Mouse (Mus musculus): ENCODE measurements around the gene Egfl7. TPM values are rescaled to one million over a fixed set of nuclear protein-coding genes. Genes with fewer than 3 reads are reported as not detected.
A peak's percentile ranks its signal among the peaks of the same experiment; 100 is the strongest.

Gene Egfl7
- polyA plus RNA-seq, 1 experiment from 2014 or later = 75.7 TPM

- H3K9me3 ChIP-seq (ENCODE audit: control insufficient read depth, low read length) = no peaks in the 10 kb centered on the region
- H3K4me1 ChIP-seq (ENCODE audit: control insufficient read depth, insufficient read depth, low read length) = peaks cover 11% of the 10 kb centered on the region
- H3K27ac ChIP-seq (ENCODE audit: low read depth, low read length) = no peak overlapping the region
- DNase-seq (ENCODE audit: low spot score) = no peak
- H3K27me3 ChIP-seq (ENCODE audit: control insufficient read depth, insufficient read depth, low read length) = no peaks in the 10 kb centered on the region
- H3K4me2 ChIP-seq (ENCODE audit: low read depth) = peak overlapping the region; percentile 52
- 77% methylated on average over 5 of the region's 5 CpGs for WGBS
- H3K9ac ChIP-seq (ENCODE audit: low read length) = peak overlapping the region; percentile 5; the same call in 1 of the 2 replicates
- peaks cover 9% of the 10 kb centered on the region for H3K36me3 ChIP-seq (ENCODE audit: control insufficient read depth, insufficient read depth, low read length)
- H3K4me3 ChIP-seq (ENCODE audit: low read depth, low read length) = peak overlapping the region; percentile 97
- ATAC-seq (ENCODE audit: insufficient read depth, low FRiP score, low TSS enrichment) = no peak
These were observed 58.8 kb downstream of the Egfl7 start for GRCm38 (mm10) chr2:26638572-26638971.

- Histone ChIP-seq H3K27me3 (ENCODE audit: control insufficient read depth, insufficient read depth, low read length) (no peaks in the 10 kb centered on the region), H3K4me1 (ENCODE audit: control insufficient read depth, insufficient read depth, low read length) (peaks cover 11% of the 10 kb centered on the region), H3K36me3 (ENCODE audit: control insufficient read depth, insufficient read depth, low read length) (peaks cover 9% of the 10 kb centered on the region), H3K4me3 (ENCODE audit: low read depth, low read length) (peak overlapping the region; percentile 97), H3K9ac (ENCODE audit: low read length) (peak overlapping the region; percentile 98), H3K9me3 (ENCODE audit: control insufficient read depth, low read length) (no peaks in the 10 kb centered on the region), H3K27ac (ENCODE audit: low read depth, low read length) (no peak overlapping the region), H3K4me2 (ENCODE audit: low read depth) (peak overlapping the region; percentile 52)
- WGBS = 15% methylated on average over 8 of the region's 8 CpGs
- peak; percentile 47 for DNase-seq (ENCODE audit: low spot score)
- ATAC-seq (ENCODE audit: insufficient read depth, low FRiP score, low TSS enrichment) = no peak
These were observed 59.3 kb downstream of the Egfl7 start for GRCm38 (mm10) chr2:26639083-26639482.

GRCm38 (mm10) chr2:26639838-26640830 is 60.3 kb downstream of the Egfl7 start:
- ATAC-seq (ENCODE audit: insufficient read depth, low FRiP score, low TSS enrichment) = peak; percentile 84
- peak overlapping the region; percentile 98 for H3K9ac ChIP-seq (ENCODE audit: low read length)
- peak overlapping the region; percentile 97 for H3K4me3 ChIP-seq (ENCODE audit: low read depth, low read length)

GRCm38 (mm10) chr2:26641006-26641647 is 61.3 kb downstream of the Egfl7 start:
- H3K27me3 ChIP-seq (ENCODE audit: control insufficient read depth, insufficient read depth, low read length) = no peaks in the 10 kb centered on the region
- ATAC-seq (ENCODE audit: insufficient read depth, low FRiP score, low TSS enrichment) (no peak), DNase-seq (ENCODE audit: low spot score) (no peak)
- H3K4me2 ChIP-seq (ENCODE audit: low read depth) = no peak overlapping the region
- H3K4me3 ChIP-seq (ENCODE audit: low read depth, low read length) = peak overlapping the region; percentile 2; the same call in 1 of the 2 replicates
- H3K4me1 ChIP-seq (ENCODE audit: control insufficient read depth, insufficient read depth, low read length) = peaks cover 11% of the 10 kb centered on the region
- peaks cover 7% of the 10 kb centered on the region for H3K36me3 ChIP-seq (ENCODE audit: control insufficient read depth, insufficient read depth, low read length)
- 87% methylated on average over 7 of the region's 7 CpGs for WGBS
- H3K9ac ChIP-seq (ENCODE audit: low read length) = no peak overlapping the region
- H3K9me3 ChIP-seq (ENCODE audit: control insufficient read depth, low read length) = no peaks in the 10 kb centered on the region
- H3K27ac ChIP-seq (ENCODE audit: low read depth, low read length) = no peak overlapping the region

More at GRCm38 (mm10) chr2:26639838-26640830, 60.3 kb downstream of the Egfl7 start:
- WGBS = 4% methylated on average over 49 of the region's 49 CpGs
- Histone ChIP-seq H3K27me3 (ENCODE audit: control insufficient read depth, insufficient read depth, low read length) (no peaks in the 10 kb centered on the region), H3K4me1 (ENCODE audit: control insufficient read depth, insufficient read depth, low read length) (peaks cover 11% of the 10 kb centered on the region), H3K27ac (ENCODE audit: low read depth, low read length) (peak overlapping the region; percentile 67), H3K36me3 (ENCODE audit: control insufficient read depth, insufficient read depth, low read length) (peaks cover 9% of the 10 kb centered on the region), H3K4me2 (ENCODE audit: low read depth) (peak overlapping the region; percentile 52), H3K9me3 (ENCODE audit: control insufficient read depth, low read length) (no peaks in the 10 kb centered on the region)
- DNase-seq (ENCODE audit: low spot score) = peak; percentile 96

MicroRNAs encoded within 50 kb of the gene (microRNA counts, 519-probe panel; counts per million panel counts)
- microRNA mmu-miR-126-3p (6,305 counts per million, percentile 97 among the panel's probes with 10 or more counts), microRNA mmu-miR-126-5p (4,392 counts per million, percentile 80 among the panel's probes with 10 or more counts)

Small RNA genes within 50 kb of the gene (microRNA-seq; reads per million reads assigned to microRNA genes)
- gene Mir126a = not detected
- not detected for gene Mir126b

Other genes starting within 250 kb of the Egfl7 start
- gene Dnlz, start 227.9 kb upstream of the Egfl7 start, polyA plus RNA-seq (2014; fragmentation: Nextera tagmentation; extraction: Ambion mirVana) = 33.8 and 35.6 TPM in 2 replicates
- gene Card9, start 219.1 kb upstream of the Egfl7 start, polyA plus RNA-seq (2014; fragmentation: Nextera tagmentation; extraction: Ambion mirVana) = 0.41 and 1.4 TPM in 2 replicates
- gene Snapc4, start 199.4 kb upstream of the Egfl7 start, polyA plus RNA-seq (2014; fragmentation: Nextera tagmentation; extraction: Ambion mirVana) = 26.5 and 26.9 TPM in 2 replicates
- 126 and 145 TPM in 2 replicates for gene Entr1, start 190.7 kb upstream of the Egfl7 start, polyA plus RNA-seq (2014; fragmentation: Nextera tagmentation; extraction: Ambion mirVana)
- 113 and 117 TPM in 2 replicates for gene Pmpca, start 190.7 kb upstream of the Egfl7 start, polyA plus RNA-seq (2014; fragmentation: Nextera tagmentation; extraction: Ambion mirVana)
- gene Inpp5e, start 170.8 kb upstream of the Egfl7 start, polyA plus RNA-seq (2014; fragmentation: Nextera tagmentation; extraction: Ambion mirVana) = 25.4 and 26.2 TPM in 2 replicates
- 40.2 and 40.5 TPM in 2 replicates for gene Sec16a, start 134.8 kb upstream of the Egfl7 start, polyA plus RNA-seq (2014; fragmentation: Nextera tagmentation; extraction: Ambion mirVana)
- gene Notch1, start 63.4 kb upstream of the Egfl7 start, polyA plus RNA-seq (2014; fragmentation: Nextera tagmentation; extraction: Ambion mirVana) = 56.9 and 60.4 TPM in 2 replicates
- not detected in 2 replicates for gene Gm20532, start 6.6 kb downstream of the Egfl7 start, polyA plus RNA-seq (2014; fragmentation: Nextera tagmentation; extraction: Ambion mirVana)
- gene Agpat2, start 24.4 kb downstream of the Egfl7 start, polyA plus RNA-seq (2014; fragmentation: Nextera tagmentation; extraction: Ambion mirVana) = 6.8 and 7.5 TPM in 2 replicates
- 43.7 and 50.3 TPM in 2 replicates for gene Fam69b, start 48.4 kb downstream of the Egfl7 start, polyA plus RNA-seq (2014; fragmentation: Nextera tagmentation; extraction: Ambion mirVana)
- gene Lcn4, start 91.3 kb downstream of the Egfl7 start, polyA plus RNA-seq (2014; fragmentation: Nextera tagmentation; extraction: Ambion mirVana) = not detected in 2 replicates